Mouse (Mus musculus) intestine, embryonic 14.5 days (tissue): ENCODE results near the gene Krtap4-2. TPM values are rescaled to one million over a fixed set of nuclear protein-coding genes. Genes with fewer than 3 reads are reported as not detected.
"Not testable (repeated sequence)": the region's sequence is repeated elsewhere in the genome, so short reads cannot be mapped to it uniquely, and the experiment has no call there.

Experiments
- ATAC-seq: fragments of 200-750 bp; cut with Nextera tagmentation; replicated peaks from 2 replicates; pipeline ENCODE4 v1.8.0; 2017; ENCODE audit warnings: low read depth, moderate number of reproducible peaks, moderate TSS enrichment, moderate library complexity; ENCODE audit not compliant: low FRiP score, low TSS enrichment
- DNase-seq: peaks from one replicate; pipeline ENCODE4 v3.0.0-alpha.2; 2018; ENCODE audit warnings: low spot score
- H3K27ac ChIP-seq: fragments of 300-500 bp; sonication (generic); 2 replicates; pipeline ENCODE4 v1.5.1; 2014; ENCODE audit warnings: low read depth, mild to moderate bottlenecking, control low read depth
- H3K27me3 ChIP-seq: fragments of 300-500 bp; sonication (generic); replicated peaks from 2 replicates; pipeline ENCODE4 v1.6.1; 2014; ENCODE audit warnings: low read length, control low read depth; ENCODE audit not compliant: control insufficient read depth, insufficient read depth
- H3K36me3 ChIP-seq: fragments of 300-500 bp; sonication (generic); 2 replicates; pipeline ENCODE4 v1.6.1; 2014; ENCODE audit warnings: low read length, control low read depth; ENCODE audit not compliant: control insufficient read depth, insufficient read depth
- H3K4me1 ChIP-seq: fragments of 300-500 bp; sonication (generic); replicated peaks from 2 replicates; pipeline ENCODE4 v1.6.1; 2014; ENCODE audit warnings: low read length, control low read depth, mixed read lengths; ENCODE audit not compliant: control insufficient read depth, insufficient read depth
- H3K4me2 ChIP-seq: fragments of 300-500 bp; sonication (generic); 2 replicates; pipeline ENCODE4 v1.6.1; 2014; ENCODE audit warnings: low read length
- H3K4me3 ChIP-seq: fragments of 300-500 bp; sonication (generic); 2 replicates; pipeline ENCODE4 v1.5.1; 2014; ENCODE audit warnings: low read depth, low read length, control low read depth, mixed read lengths
- H3K9ac ChIP-seq: fragments of 300-500 bp; sonication (generic); 2 replicates; pipeline ENCODE4 v1.6.1; 2014; ENCODE audit warnings: mild to moderate bottlenecking, low read length
- H3K9me3 ChIP-seq: fragments of 300-500 bp; sonication (generic); 2 replicates; pipeline ENCODE4 v1.6.1; 2016; ENCODE audit warnings: low read length, control low read depth; ENCODE audit not compliant: control insufficient read depth
- WGBS: fragments of 180-500 bp; shearing (Covaris S2); extraction: QIAGEN DNeasy Blood & Tissue Kit; methylation state at CpG from one replicate; pipeline ENCODE4 v1.1.7; 2014; 5-methylcytosine and 5-hydroxymethylcytosine counted together
- polyA plus RNA-seq: library from polyadenylated mRNA; unstranded; fragments of >200 nt; fragmentation: Nextera tagmentation; extraction: Ambion mirVana; gene quantifications from 2 replicates; pipeline ENCODE4 v1.2.1, GENCODE M21; 2014

Krtap4-2 gene
- not detected in 2 replicates for polyA plus RNA-seq

DNA sequence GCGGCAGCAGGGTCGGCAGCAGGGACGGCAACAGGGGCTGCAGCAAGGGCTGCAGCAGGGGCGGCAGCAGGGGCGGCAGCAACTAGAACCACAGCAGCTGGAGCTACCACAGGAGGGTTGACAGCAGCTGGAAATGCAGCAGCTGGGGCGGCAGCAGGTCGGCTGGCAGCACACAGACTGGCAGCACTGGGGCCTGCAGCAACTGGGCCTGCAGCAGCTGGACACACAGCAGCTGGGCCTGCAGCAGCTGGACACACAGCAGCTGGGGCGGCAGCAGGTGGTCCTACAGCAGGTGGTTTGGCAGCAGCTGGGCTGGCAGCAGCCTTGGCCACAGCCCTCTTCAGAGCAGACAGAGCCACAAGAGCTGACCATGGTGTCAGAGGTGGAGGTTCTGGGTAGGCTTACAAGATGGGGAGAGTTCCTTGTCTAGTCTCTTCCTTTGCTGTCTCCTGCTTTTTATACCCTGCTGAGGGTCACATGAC is at the start of gene Krtap4-2:
Gene Krtap4-2 (minus strand): TSS at position 432 of the 482 bp plus-strand sequence.
- H3K4me3 ChIP-seq, result no peak within 1 kb of the TSS
- H3K27me3 ChIP-seq, result no peaks in the 10 kb centered on the region
- ATAC-seq (no peak), DNase-seq (no peak)
- no peak within 1 kb of the TSS for H3K4me2 ChIP-seq
- H3K9ac ChIP-seq, result no peak within 1 kb of the TSS
- no peaks in the 10 kb centered on the region for H3K9me3 ChIP-seq
- H3K27ac ChIP-seq, result no peak within 1 kb of the TSS
- WGBS, result 32% methylated on average over 8 of the region's 8 CpGs
- H3K36me3 ChIP-seq, result no peaks in the 10 kb centered on the region
- no peaks in the 10 kb centered on the region for H3K4me1 ChIP-seq

DNA sequence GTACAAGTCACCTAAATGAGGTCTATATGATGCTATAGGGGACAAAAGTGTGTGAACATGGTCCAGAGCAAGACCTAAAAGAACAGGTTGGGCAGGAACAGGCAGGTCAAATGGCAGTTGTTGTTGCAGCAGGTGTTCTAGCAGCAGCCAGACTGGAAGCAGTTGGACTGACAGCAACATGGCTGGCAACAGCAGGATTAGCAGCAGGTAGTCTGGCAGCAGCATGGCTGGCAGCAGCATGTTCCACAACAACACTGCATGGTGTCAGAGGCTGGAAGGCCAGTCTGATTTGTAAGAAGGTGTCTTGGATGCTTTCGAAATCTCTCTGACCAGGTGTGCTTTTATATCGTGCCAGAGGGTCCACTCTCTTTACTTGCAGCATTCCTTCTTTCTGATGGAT is 48.6 kb upstream of the Krtap4-2 start:
- Histone ChIP-seq H3K27me3 (no peaks in the 10 kb centered on the region), H3K4me2 (no peak overlapping the region), H3K27ac (no peak overlapping the region), H3K4me3 (no peak overlapping the region), H3K9ac (no peak overlapping the region), H3K36me3 (no peaks in the 10 kb centered on the region), H3K9me3 (no peaks in the 10 kb centered on the region), H3K4me1 (no peaks in the 10 kb centered on the region)
- DNase-seq (no peak), ATAC-seq (no peak)
- 86% methylated on average over 2 of the region's 2 CpGs for WGBS

DNA sequence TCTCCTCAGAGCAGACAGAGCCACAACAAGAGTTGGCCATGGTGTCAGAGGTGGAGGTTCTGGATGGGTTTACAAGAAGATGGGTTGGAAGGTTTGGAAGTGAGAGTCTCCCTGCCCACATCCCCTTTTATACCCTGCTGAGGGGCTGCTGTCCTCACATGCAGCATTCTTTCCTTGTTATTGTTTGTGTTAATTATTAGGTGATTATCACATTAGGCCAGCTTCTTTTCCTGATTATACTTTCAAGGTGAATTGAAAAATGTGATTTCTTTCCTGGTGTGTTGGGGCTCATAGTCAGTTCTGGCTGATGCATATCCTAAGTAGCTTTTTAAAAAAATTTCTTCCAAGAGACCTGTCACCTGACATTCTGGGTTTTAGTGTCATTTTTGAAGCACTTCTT is 31.0 kb upstream of the Krtap4-2 start, which contains the start of gene Krtap4-6:
Gene Krtap4-6 (minus strand): TSS at position 101 of the 400 bp plus-strand sequence.
- DNase-seq (no peak), ATAC-seq (no peak)
- Histone ChIP-seq H3K4me2 (no peak within 1 kb of the TSS), H3K9me3 (no peaks in the 10 kb centered on the region), H3K27me3 (no peaks in the 10 kb centered on the region), H3K27ac (no peak within 1 kb of the TSS), H3K9ac (no peak within 1 kb of the TSS), H3K36me3 (no peaks in the 10 kb centered on the region), H3K4me1 (no peaks in the 10 kb centered on the region), H3K4me3 (no peak within 1 kb of the TSS)

DNA sequence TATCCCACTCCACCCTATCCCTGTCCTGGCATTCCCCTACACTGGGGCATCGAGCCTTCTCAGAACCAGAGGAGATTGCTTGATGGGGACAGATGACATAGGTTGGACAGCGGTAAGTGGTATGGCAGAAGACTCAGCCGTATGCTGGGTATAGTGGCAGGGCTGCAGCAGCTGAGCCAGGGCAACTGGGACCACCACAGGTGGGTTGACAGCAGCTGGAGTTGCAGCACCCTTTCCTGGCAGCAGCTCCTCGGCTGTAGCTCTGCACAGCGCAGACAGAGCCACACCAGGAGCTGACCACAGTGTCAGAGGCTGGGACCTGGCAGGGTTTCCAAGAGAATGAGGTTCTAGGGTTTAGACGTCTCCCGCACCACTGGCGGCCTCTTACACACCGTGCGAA is 27.9 kb upstream of the Krtap4-2 start:
- H3K27me3 ChIP-seq, result no peaks in the 10 kb centered on the region
- H3K27ac ChIP-seq, result no peak overlapping the region
- WGBS, result 85% methylated on average over 10 of the region's 10 CpGs
- DNase-seq (no peak), ATAC-seq (no peak)
- no peak overlapping the region for H3K4me3 ChIP-seq
- no peak overlapping the region for H3K9ac ChIP-seq
- no peaks in the 10 kb centered on the region for H3K36me3 ChIP-seq
- H3K4me1 ChIP-seq, result no peaks in the 10 kb centered on the region
- H3K4me2 ChIP-seq, result no peak overlapping the region
- no peaks in the 10 kb centered on the region for H3K9me3 ChIP-seq

DNA sequence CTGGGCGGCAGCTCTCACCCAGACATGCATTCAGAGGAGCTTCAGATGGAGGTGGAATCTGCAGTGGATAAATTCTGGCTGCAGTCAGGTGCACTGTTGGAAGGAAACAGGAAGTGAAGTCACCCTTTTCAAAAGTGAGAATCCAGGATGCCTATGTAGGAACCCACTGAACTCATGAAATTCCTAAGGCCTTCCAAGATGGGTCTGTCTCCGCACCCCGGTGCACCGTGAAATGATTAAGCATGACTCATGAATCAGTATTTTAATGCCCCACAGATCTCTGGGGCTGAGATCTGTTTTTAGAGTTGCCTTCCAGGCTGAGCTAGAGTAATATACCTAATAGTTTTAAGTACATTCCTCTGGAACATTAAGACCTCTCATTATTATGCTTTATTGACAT is 24.4 kb upstream of the Krtap4-2 start:
- H3K36me3 ChIP-seq, result no peaks in the 10 kb centered on the region
- no peak for ATAC-seq
- no peak overlapping the region for H3K4me2 ChIP-seq
- H3K4me1 ChIP-seq, result no peaks in the 10 kb centered on the region
- no peaks in the 10 kb centered on the region for H3K9me3 ChIP-seq
- no peak overlapping the region for H3K4me3 ChIP-seq
- H3K27me3 ChIP-seq, result no peaks in the 10 kb centered on the region
- no peak for DNase-seq
- H3K27ac ChIP-seq, result no peak overlapping the region
- WGBS, result 80% methylated on average over 4 of the region's 4 CpGs
- no peak overlapping the region for H3K9ac ChIP-seq

DNA sequence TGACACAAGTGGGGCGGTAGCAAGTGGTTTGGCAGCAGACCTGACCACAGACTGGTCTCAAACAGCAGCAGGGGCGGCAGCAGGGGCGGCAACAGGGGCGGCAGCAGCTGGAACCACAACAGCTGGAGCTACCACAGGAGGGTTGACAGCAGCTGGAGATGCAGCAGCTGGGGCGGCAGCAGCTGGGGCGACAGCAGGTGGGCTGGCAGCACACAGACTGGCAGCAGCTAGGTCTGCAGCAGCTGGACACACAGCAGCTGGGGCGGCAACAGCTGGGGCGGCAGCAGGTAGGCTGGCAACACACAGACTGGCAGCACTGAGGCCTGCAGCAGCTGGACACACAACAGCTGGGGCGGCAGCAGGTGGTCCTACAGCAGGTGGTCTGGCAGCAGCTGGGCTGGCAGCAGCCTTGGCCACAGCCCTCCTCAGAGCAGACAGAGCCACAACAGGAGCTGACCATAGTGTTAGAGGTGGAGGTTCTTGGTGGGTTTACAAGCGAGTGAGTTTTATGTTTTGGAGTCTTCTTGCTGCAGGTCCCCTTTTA is 23.7 kb upstream of the Krtap4-2 start, which contains the start of gene Gm11563:
Gene Gm11563 (minus strand): TSS at position 494 of the 544 bp plus-strand sequence.
- 58% methylated on average over 10 of the region's 10 CpGs for WGBS
- H3K4me3 ChIP-seq, H3K27ac ChIP-seq, H3K4me2 ChIP-seq, H3K36me3 ChIP-seq, H3K9me3 ChIP-seq, H3K4me1 ChIP-seq, H3K27me3 ChIP-seq, ATAC-seq, H3K9ac ChIP-seq, DNase-seq: not testable (repeated sequence)

DNA sequence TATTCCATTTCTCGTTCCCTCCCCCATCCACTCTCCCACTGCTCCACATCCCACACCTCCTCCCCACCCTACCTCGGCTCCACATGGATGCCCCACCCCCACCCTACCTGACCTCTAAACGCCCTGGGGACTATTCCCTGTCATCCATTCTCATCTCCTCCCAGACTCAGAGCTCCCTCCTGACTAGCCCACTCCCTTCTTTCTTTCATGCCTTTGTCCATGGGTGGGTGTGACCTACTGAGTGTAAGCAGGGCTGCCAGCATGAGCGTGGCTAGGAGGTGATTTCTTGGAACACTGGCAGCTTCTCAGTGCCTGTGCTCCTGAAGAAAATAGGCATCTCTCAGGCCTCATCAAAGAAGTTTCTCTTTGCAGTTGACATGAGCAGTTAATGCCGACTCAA is 22.2 kb upstream of the Krtap4-2 start:
- H3K4me3 ChIP-seq, result no peak overlapping the region
- WGBS, result 41% methylated on average over 5 of the region's 5 CpGs
- ATAC-seq, result no peak

DNA sequence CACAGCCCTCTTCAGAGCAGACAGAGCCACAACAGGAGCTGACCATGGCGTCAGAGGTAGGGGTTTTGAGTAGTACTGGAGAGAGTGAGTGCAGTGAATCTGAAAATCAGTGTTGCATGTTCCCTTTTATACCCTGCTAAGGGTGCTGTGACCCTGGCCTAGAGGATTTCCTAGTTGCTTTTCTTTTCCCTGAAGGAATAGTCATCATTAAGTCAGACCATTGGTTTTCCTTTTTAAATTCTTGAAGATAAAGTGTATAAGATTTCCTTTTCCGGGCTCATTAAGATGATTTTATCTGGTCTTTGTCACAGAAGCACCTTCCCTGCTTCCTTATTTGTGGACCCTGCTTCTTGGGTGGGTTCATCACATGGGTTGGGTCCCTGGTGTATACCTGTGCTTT is 15.3 kb upstream of the Krtap4-2 start, which contains the start of gene Gm11555:
Gene Gm11555 (minus strand): TSS at position 101 of the 400 bp plus-strand sequence.
- no peak within 1 kb of the TSS for H3K4me2 ChIP-seq
- WGBS, result 84% methylated on average over 2 of the region's 2 CpGs
- no peaks in the 10 kb centered on the region for H3K36me3 ChIP-seq
- no peak within 1 kb of the TSS for H3K4me3 ChIP-seq
- H3K4me1 ChIP-seq, result no peaks in the 10 kb centered on the region
- H3K27ac ChIP-seq, result no peak within 1 kb of the TSS
- ATAC-seq (no peak), DNase-seq (no peak)
- no peak within 1 kb of the TSS for H3K9ac ChIP-seq
- no peaks in the 10 kb centered on the region for H3K27me3 ChIP-seq
- H3K9me3 ChIP-seq, result no peaks in the 10 kb centered on the region

More for the DNA sequence above, 22.2 kb upstream of the Krtap4-2 start:
- no peaks in the 10 kb centered on the region for H3K36me3 ChIP-seq
- H3K4me2 ChIP-seq, result no peak overlapping the region
- H3K27me3 ChIP-seq, result no peaks in the 10 kb centered on the region
- H3K9ac ChIP-seq, result no peak overlapping the region
- no peaks in the 10 kb centered on the region for H3K4me1 ChIP-seq
- no peak for DNase-seq
- H3K9me3 ChIP-seq, result no peaks in the 10 kb centered on the region
- no peak overlapping the region for H3K27ac ChIP-seq

DNA sequence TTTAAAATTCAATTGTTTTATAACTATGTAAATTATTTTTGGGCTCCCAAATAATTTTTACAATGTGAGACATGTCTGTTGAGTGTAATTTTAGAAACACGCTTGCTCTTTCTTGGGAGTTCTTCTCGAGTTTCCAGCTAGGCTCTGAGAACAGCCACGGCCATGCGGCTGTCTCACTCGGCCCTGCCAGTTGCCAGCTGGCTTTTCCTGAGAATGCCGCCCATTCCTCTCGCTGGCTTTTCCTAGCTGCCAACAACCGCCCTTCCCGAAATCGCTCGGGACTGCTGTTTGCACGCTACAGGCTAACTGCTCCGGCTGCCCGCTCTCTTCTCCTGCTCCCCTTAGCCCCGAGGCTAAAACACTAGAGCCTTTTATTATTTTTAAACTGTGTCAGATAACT is 11.6 kb upstream of the Krtap4-2 start:
- no peak overlapping the region for H3K27ac ChIP-seq
- H3K9me3 ChIP-seq, result no peaks in the 10 kb centered on the region
- H3K4me1 ChIP-seq, result no peaks in the 10 kb centered on the region
- 86% methylated on average over 15 of the region's 15 CpGs for WGBS
- H3K27me3 ChIP-seq, result no peaks in the 10 kb centered on the region
- ATAC-seq (no peak), DNase-seq (no peak)
- H3K4me2 ChIP-seq, result no peak overlapping the region
- no peaks in the 10 kb centered on the region for H3K36me3 ChIP-seq
- H3K9ac ChIP-seq, result no peak overlapping the region
- H3K4me3 ChIP-seq, result no peak overlapping the region
